8 mouse cellular contexts compared by ENCODE assay signal in genomic region chr9:119465595-119465994, GRCm38 (mm10). TPM values are rescaled to one million over a fixed set of nuclear protein-coding genes. Genes with fewer than 3 reads are reported as not detected.
DNase-seq lines count a peak whose midpoint lies in the region; ATAC-seq and TF ChIP-seq lines count a peak whose summit lies in the region.

No protein-coding gene starts in this region.

- TF ChIP-seq EP300 in heart, postnatal 0 days (IDR thresholded peaks at IDR 0.05; ENCODE audit: low read depth) = no peak

- no peak overlapping the region for H3K4me3 ChIP-seq in heart, postnatal 0 days (ENCODE audit: low read depth, low read length)
- no peak overlapping the region for H3K4me3 ChIP-seq in lung, embryonic 16.5 days (ENCODE audit: low read length)
- no peak overlapping the region for H3K4me3 ChIP-seq in intestine, embryonic 16.5 days (ENCODE audit: low read length)

- no peaks in the 10 kb centered on the region for H3K9me3 ChIP-seq in heart, postnatal 0 days (replicated peaks; ENCODE audit: control insufficient read depth, low read length)
- no peaks in the 10 kb centered on the region for H3K9me3 ChIP-seq in lung, embryonic 16.5 days (ENCODE audit: control insufficient read depth, low read length)
- no peaks in the 10 kb centered on the region for H3K9me3 ChIP-seq in intestine, embryonic 16.5 days (ENCODE audit: control insufficient read depth, low read length)

- 38% methylated on average over 7 of the region's 7 CpGs for WGBS in heart, postnatal 0 days
- WGBS in lung, embryonic 16.5 days = 68% methylated on average over 7 of the region's 7 CpGs
- 70% methylated on average over 7 of the region's 7 CpGs for WGBS in intestine, embryonic 16.5 days

- H3K4me2 ChIP-seq in heart, postnatal 0 days (ENCODE audit: low read depth, low read length) = no peak overlapping the region
- H3K4me2 ChIP-seq in lung, embryonic 16.5 days (ENCODE audit: low read depth, low read length) = no peak overlapping the region
- H3K4me2 ChIP-seq in intestine, embryonic 16.5 days (ENCODE audit: low read depth, low read length) = no peak overlapping the region

- peak; percentile 79 for TF ChIP-seq CTCF in heart, postnatal 0 days (IDR thresholded peaks at IDR 0.05; ENCODE audit: low read depth)

- H3K4me1 ChIP-seq in heart, postnatal 0 days (ENCODE audit: control insufficient read depth, insufficient read depth) = peaks cover 25% of the 10 kb centered on the region
- H3K4me1 ChIP-seq in lung, embryonic 16.5 days (replicated peaks; ENCODE audit: control insufficient read depth, insufficient read depth, low read length) = no peaks in the 10 kb centered on the region
- H3K4me1 ChIP-seq in intestine, embryonic 16.5 days (ENCODE audit: control insufficient read depth, insufficient read depth, low read length) = no peaks in the 10 kb centered on the region

- H3K27ac ChIP-seq in heart, postnatal 0 days (ENCODE audit: low read depth) = peak overlapping the region; percentile 55; the same call in 1 of the 2 replicates
- no peak overlapping the region for H3K27ac ChIP-seq in lung, embryonic 16.5 days (ENCODE audit: low read length)
- no peak overlapping the region for H3K27ac ChIP-seq in intestine, embryonic 16.5 days (ENCODE audit: low read length)

- no peak overlapping the region for H3K9ac ChIP-seq in heart, postnatal 0 days (replicated peaks; ENCODE audit: low read depth, low read length)
- H3K9ac ChIP-seq in lung, embryonic 16.5 days (ENCODE audit: low read length) = no peak overlapping the region
- H3K9ac ChIP-seq in intestine, embryonic 16.5 days (ENCODE audit: low read depth, low read length) = no peak overlapping the region

- ATAC-seq in frontal cortex, adult (ENCODE audit: low TSS enrichment) = peak; percentile 53; the same call in 1 of the 2 replicates
- ATAC-seq in heart, postnatal 0 days (ENCODE audit: insufficient read depth, low read depth) = peak; percentile 49
- ATAC-seq in lung, embryonic 16.5 days (ENCODE audit: low read depth) = peak; percentile 72
- ATAC-seq in intestine, embryonic 16.5 days = no peak

- peaks cover 24% of the 10 kb centered on the region for H3K36me3 ChIP-seq in heart, postnatal 0 days (replicated peaks; ENCODE audit: control insufficient read depth, insufficient read depth, low read length)
- peaks cover 26% of the 10 kb centered on the region for H3K36me3 ChIP-seq in lung, embryonic 16.5 days (ENCODE audit: control insufficient read depth, insufficient read depth, low read length)
- H3K36me3 ChIP-seq in intestine, embryonic 16.5 days (ENCODE audit: control insufficient read depth, insufficient read depth, low read length) = peaks cover 16% of the 10 kb centered on the region

- H3K27me3 ChIP-seq in heart, postnatal 0 days (ENCODE audit: control insufficient read depth, insufficient read depth, low read length) = no peaks in the 10 kb centered on the region
- H3K27me3 ChIP-seq in lung, embryonic 16.5 days (ENCODE audit: control insufficient read depth, insufficient read depth, low read depth, low read length) = no peaks in the 10 kb centered on the region
- no peaks in the 10 kb centered on the region for H3K27me3 ChIP-seq in intestine, embryonic 16.5 days (replicated peaks; ENCODE audit: control insufficient read depth, insufficient read depth, low read length)

- DNase-seq in frontal cortex, postnatal 25 days (ENCODE audit: low spot score in 2 of 2) = no peak
- DNase-seq in 3T3-L1 (ENCODE audit: low read depth, low spot score) (peak; percentile 67), adipocyte (ENCODE audit: low spot score) (peak; percentile 4)
- peak; percentile 85 for DNase-seq in heart, postnatal 0 days (ENCODE audit: low spot score)
- peak; percentile 58 for DNase-seq in thymus, postnatal 25 days

RNA-seq across cellular contexts. Expression of gene Exog, which starts 20.9 kb away (rescaled TPM):
- total RNA-seq in heart, postnatal 0 days (2014; rRNA removed; ENCODE audit: low replicate concordance) = 1.4 and 3.0 TPM in 2 replicates
- 4.2 and 4.8 TPM in 2 replicates for polyA plus RNA-seq in heart, postnatal 0 days (2015; fragmentation: Nextera tagmentation; extraction: Ambion mirVana)
- 23.5 and 27.3 TPM in 2 replicates for polyA plus RNA-seq in lung, embryonic 16.5 days (2015; fragmentation: Nextera tagmentation; extraction: Ambion mirVana)
- 15.3 and 17.5 TPM in 2 replicates for polyA plus RNA-seq in intestine, embryonic 16.5 days (2015; fragmentation: Nextera tagmentation; extraction: Ambion mirVana)

Comparison
In these comparisons a context has a peak if more than half of its experiments do, and no peak if none do; other contexts are left out.
1. DNase-seq: peak in 3T3-L1 (single experiment), adipocyte (single experiment), heart, postnatal 0 days (single experiment) and thymus, postnatal 25 days (single experiment); none in frontal cortex, postnatal 25 days (0 of 2).